Mouse (Mus musculus) hindbrain, embryonic 10.5 days (tissue): ENCODE results near the gene Ttc23. TPM values are rescaled to one million over a fixed set of nuclear protein-coding genes. Genes with fewer than 3 reads are reported as not detected.

Source experiments
- DNase-seq: peaks from one replicate; pipeline ENCODE4 v3.0.0-alpha.2; 2017; ENCODE audit warnings: low spot score
- H3K27ac ChIP-seq: fragments of 300-500 bp; sonication (generic); 2 replicates; pipeline ENCODE4 v1.5.1; 2016; ENCODE audit warnings: mild to moderate bottlenecking, moderate library complexity
- H3K27me3 ChIP-seq: fragments of 300-500 bp; sonication (generic); 2 replicates; pipeline ENCODE4 v1.6.1; 2016; ENCODE audit warnings: mild to moderate bottlenecking; ENCODE audit not compliant: poor library complexity, insufficient read depth, severe bottlenecking
- H3K36me3 ChIP-seq: fragments of 300-500 bp; sonication (generic); 2 replicates; pipeline ENCODE4 v1.6.1; 2016; ENCODE audit warnings: mild to moderate bottlenecking, moderate library complexity
- H3K4me1 ChIP-seq: fragments of 300-500 bp; sonication (generic); replicated peaks from 2 replicates; pipeline ENCODE4 v1.6.1; 2016; ENCODE audit warnings: mild to moderate bottlenecking
- H3K4me3 ChIP-seq: fragments of 300-500 bp; sonication (generic); 2 replicates; pipeline ENCODE4 v1.5.1; 2016; ENCODE audit warnings: mild to moderate bottlenecking, moderate library complexity
- H3K9me3 ChIP-seq: fragments of 300-500 bp; sonication (generic); 2 replicates; pipeline ENCODE4 v1.6.1; 2016; ENCODE audit warnings: mild to moderate bottlenecking, moderate library complexity
- whole genome bisulfite sequencing: fragments of 180-500 bp; shearing (Covaris S2); methylation state at CpG from one replicate; pipeline ENCODE4 v1.1.7; 2016; 5-methylcytosine and 5-hydroxymethylcytosine counted together
- polyA plus RNA-seq: library from polyadenylated mRNA; unstranded; fragments of >200 nt; fragmentation: Nextera tagmentation; extraction: Ambion mirVana; gene quantifications from 2 replicates; pipeline ENCODE4 v1.2.1, GENCODE M21; 2016

Ttc23 gene
- polyA plus RNA-seq, 1 experiment from 2014 or later = 34.3 TPM

- H3K4me3 ChIP-seq = no peak overlapping the region
- H3K27me3 ChIP-seq = no peaks in the 10 kb centered on the region
- H3K36me3 ChIP-seq = peaks cover 35% of the 10 kb centered on the region
- no peak overlapping the region for H3K27ac ChIP-seq
- WGBS = 57% methylated on average over 3 of the region's 3 CpGs
- 0 out of 2 replicates have a peak, but pooled peaks cover 6% of the 10 kb centered on the region for H3K9me3 ChIP-seq
- DNase-seq = no peak
- H3K4me1 ChIP-seq = no peaks in the 10 kb centered on the region
These were observed 41.1 kb downstream of the Ttc23 start for GRCm38 (mm10) chr7:67688281-67688680.

GRCm38 (mm10) chr7:67689793-67690192 is 42.6 kb downstream of the Ttc23 start:
- H3K27me3 ChIP-seq = no peaks in the 10 kb centered on the region
- no peaks in the 10 kb centered on the region for H3K4me1 ChIP-seq
- H3K9me3 ChIP-seq = 0 out of 2 replicates have a peak, but pooled peaks cover 6% of the 10 kb centered on the region
- no peak overlapping the region for H3K4me3 ChIP-seq
- DNase-seq = no peak
- peaks cover 29% of the 10 kb centered on the region for H3K36me3 ChIP-seq
- no peak overlapping the region for H3K27ac ChIP-seq
- 84% methylated on average over 7 of the region's 7 CpGs for WGBS

- DNase-seq = no peak
- 80% methylated on average over 6 of the region's 6 CpGs for WGBS
These were observed 43.8 kb downstream of the Ttc23 start for GRCm38 (mm10) chr7:67691036-67691435.

GRCm38 (mm10) chr7:67692141-67692540 is 44.9 kb downstream of the Ttc23 start:
- H3K27me3 ChIP-seq = no peaks in the 10 kb centered on the region
- no peak for DNase-seq
- no peaks in the 10 kb centered on the region for H3K4me1 ChIP-seq
- H3K36me3 ChIP-seq = peaks cover 34% of the 10 kb centered on the region
- H3K9me3 ChIP-seq = no peaks in the 10 kb centered on the region
- H3K27ac ChIP-seq = no peak overlapping the region
- WGBS = 81% methylated on average over 3 of the region's 3 CpGs
- H3K4me3 ChIP-seq = no peak overlapping the region

More at GRCm38 (mm10) chr7:67691036-67691435, 43.8 kb downstream of the Ttc23 start:
- Histone ChIP-seq H3K36me3 (peaks cover 23% of the 10 kb centered on the region), H3K4me1 (no peaks in the 10 kb centered on the region), H3K27ac (no peak overlapping the region), H3K9me3 (no peaks in the 10 kb centered on the region), H3K27me3 (no peaks in the 10 kb centered on the region), H3K4me3 (no peak overlapping the region)

GRCm38 (mm10) chr7:67692791-67693538 is 45.8 kb downstream of the Ttc23 start:
- H3K4me1 ChIP-seq = no peaks in the 10 kb centered on the region
- H3K4me3 ChIP-seq = no peak overlapping the region
- H3K36me3 ChIP-seq = peaks cover 41% of the 10 kb centered on the region
- H3K27me3 ChIP-seq = no peaks in the 10 kb centered on the region
- 93% methylated on average over 23 of the region's 23 CpGs for WGBS
- no peak overlapping the region for H3K27ac ChIP-seq
- no peak for DNase-seq
- H3K9me3 ChIP-seq = no peaks in the 10 kb centered on the region

GRCm38 (mm10) chr7:67695906-67696305 is 48.7 kb downstream of the Ttc23 start:
- no peak for DNase-seq
- Histone ChIP-seq H3K9me3 (no peaks in the 10 kb centered on the region), H3K36me3 (peaks cover 58% of the 10 kb centered on the region), H3K4me1 (peaks cover 5% of the 10 kb centered on the region; the same call in 1 of the 2 replicates), H3K27ac (no peak overlapping the region), H3K27me3 (no peaks in the 10 kb centered on the region), H3K4me3 (no peak overlapping the region)
- WGBS = 87% methylated on average over 7 of the region's 7 CpGs

GRCm38 (mm10) chr7:67697892-67698630 is 50.9 kb downstream of the Ttc23 start:
- H3K27me3 ChIP-seq = no peaks in the 10 kb centered on the region
- H3K9me3 ChIP-seq = no peaks in the 10 kb centered on the region
- H3K4me3 ChIP-seq = no peak overlapping the region
- H3K27ac ChIP-seq = no peak overlapping the region
- H3K4me1 ChIP-seq = peaks cover 10% of the 10 kb centered on the region
- peaks cover 66% of the 10 kb centered on the region for H3K36me3 ChIP-seq
- 94% methylated on average over 28 of the region's 28 CpGs for WGBS
- no peak for DNase-seq

- WGBS = 92% methylated on average over 4 of the region's 4 CpGs
- Histone ChIP-seq H3K36me3 (peaks cover 65% of the 10 kb centered on the region), H3K4me3 (no peak overlapping the region), H3K27ac (no peak overlapping the region), H3K27me3 (no peaks in the 10 kb centered on the region), H3K9me3 (no peaks in the 10 kb centered on the region), H3K4me1 (peaks cover 10% of the 10 kb centered on the region)
- DNase-seq = no peak
These were observed 52.1 kb downstream of the Ttc23 start for GRCm38 (mm10) chr7:67699301-67699700.

- Histone ChIP-seq H3K36me3 (peaks cover 71% of the 10 kb centered on the region), H3K9me3 (no peaks in the 10 kb centered on the region)
- peak; percentile 44 for DNase-seq
These were observed 53.6 kb downstream of the Ttc23 start for GRCm38 (mm10) chr7:67700846-67701245.

GRCm38 (mm10) chr7:67701252-67701914 is 54.2 kb downstream of the Ttc23 start:
- WGBS = 69% methylated on average over 17 of the region's 17 CpGs
- no peaks in the 10 kb centered on the region for H3K27me3 ChIP-seq
- DNase-seq = no peak
- peaks cover 65% of the 10 kb centered on the region for H3K36me3 ChIP-seq
- 0 out of 2 replicates have a peak overlapping the region, but pooled peaks have one; percentile 16 for H3K27ac ChIP-seq
- no peak overlapping the region for H3K4me3 ChIP-seq
- H3K9me3 ChIP-seq = no peaks in the 10 kb centered on the region
- peaks cover 10% of the 10 kb centered on the region for H3K4me1 ChIP-seq

More at GRCm38 (mm10) chr7:67700846-67701245, 53.6 kb downstream of the Ttc23 start:
- Histone ChIP-seq H3K27ac (no peak overlapping the region), H3K27me3 (no peaks in the 10 kb centered on the region), H3K4me1 (peaks cover 10% of the 10 kb centered on the region), H3K4me3 (no peak overlapping the region)

GRCm38 (mm10) chr7:67708160-67708559 is 61.0 kb downstream of the Ttc23 start:
- Histone ChIP-seq H3K9me3 (no peaks in the 10 kb centered on the region), H3K27ac (no peak overlapping the region), H3K4me3 (no peak overlapping the region), H3K36me3 (peaks cover 62% of the 10 kb centered on the region), H3K4me1 (no peaks in the 10 kb centered on the region), H3K27me3 (no peaks in the 10 kb centered on the region)
- WGBS = 88% methylated on average over 6 of the region's 6 CpGs
- DNase-seq = no peak

GRCm38 (mm10) chr7:67710216-67710615 is 63.0 kb downstream of the Ttc23 start:
- Histone ChIP-seq H3K9me3 (no peaks in the 10 kb centered on the region), H3K4me3 (no peak overlapping the region), H3K27me3 (no peaks in the 10 kb centered on the region), H3K27ac (no peak overlapping the region), H3K36me3 (peaks cover 58% of the 10 kb centered on the region), H3K4me1 (peaks cover 15% of the 10 kb centered on the region)
- 91% methylated on average over 7 of the region's 7 CpGs for WGBS
- no peak for DNase-seq
